In genomic region chr11:49189737-49190136, GRCm38 (mm10) we compare ENCODE assay signal across 8 mouse cellular contexts. TPM values are rescaled to one million over a fixed set of nuclear protein-coding genes. Genes with fewer than 3 reads are reported as not detected.
DNase-seq lines count a peak whose midpoint lies in the region; ATAC-seq and TF ChIP-seq lines count a peak whose summit lies in the region.

No protein-coding gene starts in this region.

- H3K4me2 ChIP-seq in liver, embryonic 12.5 days, result no peak overlapping the region
- no peak overlapping the region for H3K4me2 ChIP-seq in hindbrain, embryonic 14.5 days (replicated peaks)

- TF ChIP-seq CTCF in liver, adult 2 months (IDR thresholded peaks at IDR 0.05; ENCODE audit: low read depth, low read length), result peak; percentile 57

- WGBS in liver, adult 2 months, result 1% methylated on average over 7 of the region's 7 CpGs
- 2% methylated on average over 7 of the region's 7 CpGs for WGBS in liver, embryonic 12.5 days (ENCODE audit: insufficient replicate concordance)
- 8% methylated on average over 7 of the region's 7 CpGs for WGBS in hindbrain, embryonic 14.5 days

- no peaks in the 10 kb centered on the region for H3K9me3 ChIP-seq in liver, embryonic 12.5 days (replicated peaks)
- H3K9me3 ChIP-seq in hindbrain, embryonic 14.5 days (ENCODE audit: control insufficient read depth, low read length), result no peaks in the 10 kb centered on the region

- no peak for TF ChIP-seq POLR2A in liver, adult 2 months (IDR thresholded peaks at IDR 0.05; ENCODE audit: extremely low read depth, insufficient read depth, low read length)

- no peak overlapping the region for H3K4me3 ChIP-seq in liver, adult 2 months (ENCODE audit: insufficient read depth, low read depth, low read length)
- no peak overlapping the region for H3K4me3 ChIP-seq in liver, embryonic 12.5 days
- H3K4me3 ChIP-seq in hindbrain, embryonic 14.5 days (replicated peaks; ENCODE audit: low read length), result no peak overlapping the region

- H3K9ac ChIP-seq in liver, adult 2 months (ENCODE audit: low read depth, low read length), result no peak overlapping the region
- no peak overlapping the region for H3K9ac ChIP-seq in liver, embryonic 12.5 days
- no peak overlapping the region for H3K9ac ChIP-seq in hindbrain, embryonic 14.5 days

- H3K36me3 ChIP-seq in liver, adult 2 months (ENCODE audit: control insufficient read depth, insufficient read depth, low read length), result no peaks in the 10 kb centered on the region
- H3K36me3 ChIP-seq in liver, embryonic 12.5 days, result no peaks in the 10 kb centered on the region
- H3K36me3 ChIP-seq in hindbrain, embryonic 14.5 days (replicated peaks; ENCODE audit: control insufficient read depth, insufficient read depth), result no peaks in the 10 kb centered on the region

- peaks cover 4% of the 10 kb centered on the region; the same call in 1 of the 2 replicates for H3K4me1 ChIP-seq in liver, adult 2 months (ENCODE audit: control insufficient read depth, insufficient read depth, low read length)
- no peaks in the 10 kb centered on the region for H3K4me1 ChIP-seq in liver, embryonic 12.5 days
- H3K4me1 ChIP-seq in hindbrain, embryonic 14.5 days (replicated peaks; ENCODE audit: control insufficient read depth, insufficient read depth, low read length), result no peaks in the 10 kb centered on the region

- intact Hi-C loops in left cerebral cortex, postnatal 25 days (cut with DNase I), result loop anchor here (1.0 to 5.0 kb wide), 3 partner anchors 82 to 348 kb away; no protein-coding TSS in a partner anchor

- peak; percentile 56 for DNase-seq in liver, adult 2 months (ENCODE audit: extremely low read depth, low read depth, low spot score)
- peak; percentile 79 for DNase-seq in adipocyte (ENCODE audit: low spot score)
- DNase-seq in embryo, embryonic 10 days (ENCODE audit: low spot score), result peak; percentile 67
- peak; percentile 65 for DNase-seq in hindbrain, embryonic 14.5 days (ENCODE audit: low spot score)
- peak; percentile 66 to 67 for DNase-seq in left cerebral cortex, postnatal 25 days (ENCODE audit: low spot score in 2 of 2)
- DNase-seq in natural killer cell, adult 2 months (ENCODE audit: low spot score in 2 of 2), result peak; percentile 44 to 73
- DNase-seq in thymus, postnatal 14 days, result peak; percentile 82

- no peaks in the 10 kb centered on the region for H3K27me3 ChIP-seq in liver, adult 2 months (ENCODE audit: control insufficient read depth, insufficient read depth, low read length)
- H3K27me3 ChIP-seq in liver, embryonic 12.5 days (replicated peaks), result no peaks in the 10 kb centered on the region; the same call in 1 of the 2 replicates
- no peaks in the 10 kb centered on the region for H3K27me3 ChIP-seq in hindbrain, embryonic 14.5 days (ENCODE audit: control insufficient read depth, insufficient read depth, low read length)

- no peaks in the 10 kb centered on the region for H3K79me2 ChIP-seq in liver, adult 2 months (ENCODE audit: control insufficient read depth, insufficient read depth, low read length)

- H3K27ac ChIP-seq in liver, adult 2 months (replicated peaks; ENCODE audit: insufficient read depth, low read depth, low read length), result no peak overlapping the region
- H3K27ac ChIP-seq in liver, embryonic 12.5 days, result no peak overlapping the region
- no peak overlapping the region for H3K27ac ChIP-seq in hindbrain, embryonic 14.5 days

- ATAC-seq in liver, embryonic 12.5 days, result no peak
- no peak for ATAC-seq in hindbrain, embryonic 14.5 days (ENCODE audit: low FRiP score)

RNA-seq across cellular contexts. Expression of gene Btnl9, which starts 2.8 kb away (rescaled TPM):
- total RNA-seq in liver, adult 2 months (2014; rRNA removed), result 3.4 and 5.5 TPM in 2 replicates
- polyA plus RNA-seq in liver, adult 2 months (2012; rRNA removed), result 1.9 and 2.3 TPM in 2 replicates
- 1.6 and 2.0 TPM in 2 replicates for polyA plus RNA-seq in liver, embryonic 12.5 days (2016; fragmentation: Nextera tagmentation; extraction: Ambion mirVana)
- 0.05 and 0.11 TPM in 2 replicates for polyA plus RNA-seq in hindbrain, embryonic 14.5 days (2014; fragmentation: Nextera tagmentation; extraction: Ambion mirVana)
- total RNA-seq in left cerebral cortex, postnatal 25 days (2021), result under 1 TPM in 1 of 2 experiments, not detected in 1; 0.07 TPM

RNA-seq across cellular contexts. Expression of gene Zfp62, which starts 13.4 kb away (rescaled TPM):
- total RNA-seq in liver, adult 2 months (2014; rRNA removed), result 18.3 and 18.8 TPM in 2 replicates
- 0.71 and 1.4 TPM in 2 replicates for polyA plus RNA-seq in liver, adult 2 months (2012; rRNA removed)
- polyA plus RNA-seq in liver, embryonic 12.5 days (2016; fragmentation: Nextera tagmentation; extraction: Ambion mirVana), result 16.2 and 16.6 TPM in 2 replicates
- 46.8 and 48.2 TPM in 2 replicates for polyA plus RNA-seq in hindbrain, embryonic 14.5 days (2014; fragmentation: Nextera tagmentation; extraction: Ambion mirVana)
- total RNA-seq in left cerebral cortex, postnatal 25 days (2021), result 10 to 100 TPM; 51.8 to 58.5 TPM

RNA-seq across cellular contexts. Expression of gene Olfr1394, which starts 35.6 kb away (rescaled TPM):
- not detected in 2 replicates for total RNA-seq in liver, adult 2 months (2014; rRNA removed)
- not detected in 2 replicates for polyA plus RNA-seq in liver, adult 2 months (2012; rRNA removed)
- polyA plus RNA-seq in liver, embryonic 12.5 days (2016; fragmentation: Nextera tagmentation; extraction: Ambion mirVana), result not detected in 2 replicates
- polyA plus RNA-seq in hindbrain, embryonic 14.5 days (2014; fragmentation: Nextera tagmentation; extraction: Ambion mirVana), result not detected in 2 replicates
- not detected for total RNA-seq in left cerebral cortex, postnatal 25 days (2021)

RNA-seq across cellular contexts. Expression of gene Olfr1395, which starts 47.7 kb away (rescaled TPM):
- not detected in 2 replicates for total RNA-seq in liver, adult 2 months (2014; rRNA removed)
- polyA plus RNA-seq in liver, adult 2 months (2012; rRNA removed), result not detected in 2 replicates
- not detected in 2 replicates for polyA plus RNA-seq in liver, embryonic 12.5 days (2016; fragmentation: Nextera tagmentation; extraction: Ambion mirVana)
- not detected in 2 replicates for polyA plus RNA-seq in hindbrain, embryonic 14.5 days (2014; fragmentation: Nextera tagmentation; extraction: Ambion mirVana)
- not detected for total RNA-seq in left cerebral cortex, postnatal 25 days (2021)

RNA-seq across cellular contexts. Expression of gene Mgat1, which starts 54.3 kb away (rescaled TPM):
- 44.7 and 60.8 TPM in 2 replicates for total RNA-seq in liver, adult 2 months (2014; rRNA removed)
- polyA plus RNA-seq in liver, adult 2 months (2012; rRNA removed), result 134 and 145 TPM in 2 replicates
- 35.4 and 35.7 TPM in 2 replicates for polyA plus RNA-seq in liver, embryonic 12.5 days (2016; fragmentation: Nextera tagmentation; extraction: Ambion mirVana)
- 31.0 and 31.1 TPM in 2 replicates for polyA plus RNA-seq in hindbrain, embryonic 14.5 days (2014; fragmentation: Nextera tagmentation; extraction: Ambion mirVana)
- 10 to 100 TPM; 69.0 to 79.2 TPM for total RNA-seq in left cerebral cortex, postnatal 25 days (2021)
